Mouse (Mus musculus) T-helper 2 cell (primary cell): Measurements from ENCODE around the gene Capn2.

Source experiments
- in situ Hi-C: fragments of 300-600 bp; cut with MboI, MseI; formaldehyde crosslinking; loops from one replicate; pipeline ENCODE4 v1.15.1; 2025; ENCODE audit warnings: high pct_unique_total_duplicates

Gene Capn2

GRCm38 (mm10) chr1:182503206-182503900 is 14.1 kb downstream of the Capn2 start:
- in situ Hi-C loops = loop anchor here (25.0 kb wide), 1 partner anchor 1666 kb away; no protein-coding TSS in a partner anchor

GRCm38 (mm10) chr1:182502491-182503050 is 14.8 kb downstream of the Capn2 start:
- in situ Hi-C loops = loop anchor here (25.0 kb wide), 1 partner anchor 1665 kb away; no protein-coding TSS in a partner anchor

- in situ Hi-C loops = loop anchor here (25.0 kb wide), 1 partner anchor 1665 kb away; no protein-coding TSS in a partner anchor
Observed at GRCm38 (mm10) chr1:182501815-182502405, 15.5 kb downstream of the Capn2 start.

GRCm38 (mm10) chr1:182500843-182501242 is 16.6 kb downstream of the Capn2 start:
- in situ Hi-C loops = loop anchor here (25.0 kb wide), 1 partner anchor 1664 kb away; no protein-coding TSS in a partner anchor

- in situ Hi-C loops = loop anchor here (25.0 kb wide), 1 partner anchor 1663 kb away; no protein-coding TSS in a partner anchor
Observed at GRCm38 (mm10) chr1:182500224-182500623, 17.2 kb downstream of the Capn2 start.

GRCm38 (mm10) chr1:182499443-182500089 is 17.8 kb downstream of the Capn2 start:
- in situ Hi-C loops = loop anchor here (25.0 kb wide), 1 partner anchor 1662 kb away; no protein-coding TSS in a partner anchor

GRCm38 (mm10) chr1:182497736-182498135 is 19.7 kb downstream of the Capn2 start:
- in situ Hi-C loops = no loop called here

GRCm38 (mm10) chr1:182496685-182497084 is 20.7 kb downstream of the Capn2 start:
- in situ Hi-C loops = no loop called here

- in situ Hi-C loops = loop anchor here (5.0 kb wide), 1 partner anchor 43 kb away; no protein-coding TSS in a partner anchor
Observed at GRCm38 (mm10) chr1:182494285-182495145, 22.9 kb downstream of the Capn2 start.

- in situ Hi-C loops = loop anchor here (5.0 kb wide), 1 partner anchor 45 kb away; no protein-coding TSS in a partner anchor
Observed at GRCm38 (mm10) chr1:182491839-182492238, 25.6 kb downstream of the Capn2 start.

- in situ Hi-C loops = loop anchor here (5.0 kb wide), 1 partner anchor 47 kb away; no protein-coding TSS in a partner anchor
Observed at GRCm38 (mm10) chr1:182490568-182490967, 26.8 kb downstream of the Capn2 start.

- in situ Hi-C loops = loop anchor here (5.0 kb wide), 1 partner anchor 47 kb away; no protein-coding TSS in a partner anchor
Observed at GRCm38 (mm10) chr1:182489803-182490452, 27.5 kb downstream of the Capn2 start.

GRCm38 (mm10) chr1:182488503-182488902 is 28.9 kb downstream of the Capn2 start:
- in situ Hi-C loops = no loop called here

GRCm38 (mm10) chr1:182483910-182484274 is 33.5 kb downstream of the Capn2 start:
- in situ Hi-C loops = no loop called here

- in situ Hi-C loops = no loop called here
Observed at GRCm38 (mm10) chr1:182482991-182483909, 34.2 kb downstream of the Capn2 start.

GRCm38 (mm10) chr1:182481646-182482295 is 35.6 kb downstream of the Capn2 start:
- in situ Hi-C loops = no loop called here

- in situ Hi-C loops = no loop called here
Observed at GRCm38 (mm10) chr1:182481138-182481537, 36.3 kb downstream of the Capn2 start.

GRCm38 (mm10) chr1:182478935-182479334 is 38.5 kb downstream of the Capn2 start:
- in situ Hi-C loops = no loop called here
